Mouse (Mus musculus): ENCODE results near the gene Rad23a. TPM values are rescaled to one million over a fixed set of nuclear protein-coding genes. Genes with fewer than 3 reads are reported as not detected.

Gene Rad23a
- polyA plus RNA-seq, 1 experiment from 2014 or later: 269 TPM

- ATAC-seq (ENCODE audit: low read depth) (no peak), DNase-seq (no peak)
- no peak overlapping the region for H3K27ac ChIP-seq
- peaks cover 100% of the 10 kb centered on the region for H3K27me3 ChIP-seq
- 2% methylated on average over 48 of the region's 48 CpGs for WGBS (ENCODE audit: insufficient replicate concordance)
- no peak overlapping the region for H3K4me2 ChIP-seq
- no peak overlapping the region for H3K9ac ChIP-seq
- no peaks in the 10 kb centered on the region for H3K36me3 ChIP-seq
- no peak overlapping the region for H3K4me3 ChIP-seq (replicated peaks)
- no peaks in the 10 kb centered on the region for H3K9me3 ChIP-seq (replicated peaks)
- H3K4me1 ChIP-seq (replicated peaks): peaks cover 8% of the 10 kb centered on the region
These were observed 55.6 kb downstream of the Rad23a start for GRCm38 (mm10) chr8:84784681-84785505.

Small RNAs within 50 kb of the gene (microRNA-seq; reads per million reads assigned to microRNA genes)
- gene Mir7069: 10.0 reads per million, percentile 23 among the genes with 10 or more reads in this experiment

Other genes starting within 250 kb of the Rad23a start
- gene Ier2, start 177.8 kb downstream of the Rad23a start, polyA plus RNA-seq (2015; fragmentation: Nextera tagmentation; extraction: Ambion mirVana): 20.5 and 24.1 TPM in 2 replicates
- 45.9 and 46.8 TPM in 2 replicates for gene Trmt1, start 154.4 kb downstream of the Rad23a start, polyA plus RNA-seq (2015; fragmentation: Nextera tagmentation; extraction: Ambion mirVana)
- 6.9 and 7.6 TPM in 2 replicates for gene Nacc1, start 152.8 kb downstream of the Rad23a start, polyA plus RNA-seq (2015; fragmentation: Nextera tagmentation; extraction: Ambion mirVana)
- 61.2 and 61.3 TPM in 2 replicates for gene Lyl1, start 139.2 kb downstream of the Rad23a start, polyA plus RNA-seq (2015; fragmentation: Nextera tagmentation; extraction: Ambion mirVana)
- 9.6 and 10.0 TPM in 2 replicates for gene G430095P16Rik, start 117.7 kb downstream of the Rad23a start, polyA plus RNA-seq (2015; fragmentation: Nextera tagmentation; extraction: Ambion mirVana)
- gene Nfix, start 40.3 kb downstream of the Rad23a start, polyA plus RNA-seq (2015; fragmentation: Nextera tagmentation; extraction: Ambion mirVana): 2.3 and 3.4 TPM in 2 replicates
- 3.3 and 3.7 TPM in 2 replicates for gene Dand5, start 17.8 kb downstream of the Rad23a start, polyA plus RNA-seq (2015; fragmentation: Nextera tagmentation; extraction: Ambion mirVana)
- gene Gadd45gip1, start 9.1 kb downstream of the Rad23a start, polyA plus RNA-seq (2015; fragmentation: Nextera tagmentation; extraction: Ambion mirVana): 60.6 and 63.2 TPM in 2 replicates
- gene Calr, start 6.3 kb upstream of the Rad23a start, polyA plus RNA-seq (2015; fragmentation: Nextera tagmentation; extraction: Ambion mirVana): 511 and 613 TPM in 2 replicates
- gene Farsa, start 16.3 kb upstream of the Rad23a start, polyA plus RNA-seq (2015; fragmentation: Nextera tagmentation; extraction: Ambion mirVana): 82.3 and 83.1 TPM in 2 replicates
- gene Syce2, start 31.4 kb upstream of the Rad23a start, polyA plus RNA-seq (2015; fragmentation: Nextera tagmentation; extraction: Ambion mirVana): 84.1 and 90.4 TPM in 2 replicates
- 44.7 and 48.6 TPM in 2 replicates for gene Gcdh, start 53.3 kb upstream of the Rad23a start, polyA plus RNA-seq (2015; fragmentation: Nextera tagmentation; extraction: Ambion mirVana)
- 469 and 494 TPM in 2 replicates for gene Klf1, start 61.3 kb upstream of the Rad23a start, polyA plus RNA-seq (2015; fragmentation: Nextera tagmentation; extraction: Ambion mirVana)
- 9.3 and 10.4 TPM in 2 replicates for gene Dnase2a, start 67.9 kb upstream of the Rad23a start, polyA plus RNA-seq (2015; fragmentation: Nextera tagmentation; extraction: Ambion mirVana)
- 0.12 and 0.13 TPM in 2 replicates for gene Mast1, start 96.7 kb upstream of the Rad23a start, polyA plus RNA-seq (2015; fragmentation: Nextera tagmentation; extraction: Ambion mirVana)
- 0.33 and 0.56 TPM in 2 replicates for gene Rtbdn, start 106.3 kb upstream of the Rad23a start, polyA plus RNA-seq (2015; fragmentation: Nextera tagmentation; extraction: Ambion mirVana)
- gene Gm49661, start 128.8 kb upstream of the Rad23a start, polyA plus RNA-seq (2015; fragmentation: Nextera tagmentation; extraction: Ambion mirVana): not detected in 2 replicates
- 1,982 and 2,114 TPM in 2 replicates for gene Prdx2, start 128.9 kb upstream of the Rad23a start, polyA plus RNA-seq (2015; fragmentation: Nextera tagmentation; extraction: Ambion mirVana)
- gene Rnaseh2a, start 129.1 kb upstream of the Rad23a start, polyA plus RNA-seq (2015; fragmentation: Nextera tagmentation; extraction: Ambion mirVana): 130 TPM in 2 replicates
- 12.2 and 15.3 TPM in 2 replicates for gene Junb, start 138.1 kb upstream of the Rad23a start, polyA plus RNA-seq (2015; fragmentation: Nextera tagmentation; extraction: Ambion mirVana)
- gene Hook2, start 149.9 kb upstream of the Rad23a start, polyA plus RNA-seq (2015; fragmentation: Nextera tagmentation; extraction: Ambion mirVana): 7.2 and 7.4 TPM in 2 replicates
- not detected in 2 replicates for gene Best2, start 173.9 kb upstream of the Rad23a start, polyA plus RNA-seq (2015; fragmentation: Nextera tagmentation; extraction: Ambion mirVana)
- gene Asna1, start 184.6 kb upstream of the Rad23a start, polyA plus RNA-seq (2015; fragmentation: Nextera tagmentation; extraction: Ambion mirVana): 80.1 and 81.5 TPM in 2 replicates
- 83.1 and 91.4 TPM in 2 replicates for gene Trir, start 186.2 kb upstream of the Rad23a start, polyA plus RNA-seq (2015; fragmentation: Nextera tagmentation; extraction: Ambion mirVana)
- gene Tnpo2, start 196.2 kb upstream of the Rad23a start, polyA plus RNA-seq (2015; fragmentation: Nextera tagmentation; extraction: Ambion mirVana): 24.0 and 28.2 TPM in 2 replicates
- 8.7 and 9.0 TPM in 2 replicates for gene Fbxw9, start 219.4 kb upstream of the Rad23a start, polyA plus RNA-seq (2015; fragmentation: Nextera tagmentation; extraction: Ambion mirVana)
- gene Gm5741, start 227.3 kb upstream of the Rad23a start, polyA plus RNA-seq (2015; fragmentation: Nextera tagmentation; extraction: Ambion mirVana): not detected in 2 replicates
- gene Dhps, start 231.1 kb upstream of the Rad23a start, polyA plus RNA-seq (2015; fragmentation: Nextera tagmentation; extraction: Ambion mirVana): 41.2 and 42.9 TPM in 2 replicates
- gene Wdr83os, start 240.1 kb upstream of the Rad23a start, polyA plus RNA-seq (2015; fragmentation: Nextera tagmentation; extraction: Ambion mirVana): 69.1 and 70.5 TPM in 2 replicates
- gene Wdr83, start 240.6 kb upstream of the Rad23a start, polyA plus RNA-seq (2015; fragmentation: Nextera tagmentation; extraction: Ambion mirVana): 26.5 and 28.1 TPM in 2 replicates
- 20.0 and 24.1 TPM in 2 replicates for gene Man2b1, start 242.6 kb upstream of the Rad23a start, polyA plus RNA-seq (2015; fragmentation: Nextera tagmentation; extraction: Ambion mirVana)